Mouse (Mus musculus) embryonic facial prominence, embryonic 11.5 days (tissue): ENCODE data around the gene Slc25a31. TPM values are rescaled to one million over a fixed set of nuclear protein-coding genes. Genes with fewer than 3 reads are reported as not detected.

Experiments
- ATAC-seq: fragments of 200-750 bp; cut with Nextera tagmentation; replicated peaks from 2 replicates; pipeline ENCODE4 v1.8.0; 2017; ENCODE audit warnings: low read depth; ENCODE audit not compliant: insufficient number of reproducible peaks, low FRiP score, low TSS enrichment
- DNase-seq: peaks from one replicate; pipeline ENCODE4 v3.0.0-alpha.2; 2015; ENCODE audit warnings: low spot score
- H3K27ac ChIP-seq: fragments of 300-500 bp; sonication (generic); replicated peaks from 2 replicates; pipeline ENCODE4 v1.5.1; 2014; ENCODE audit warnings: mild to moderate bottlenecking, low read depth, low read length, control low read depth
- H3K27me3 ChIP-seq: fragments of 300-500 bp; sonication (generic); 2 replicates; pipeline ENCODE4 v1.6.1; 2014; ENCODE audit warnings: mild to moderate bottlenecking, low read length, moderate library complexity, mixed read lengths; ENCODE audit not compliant: control insufficient read depth, insufficient read depth
- H3K36me3 ChIP-seq: fragments of 300-500 bp; sonication (generic); replicated peaks from 2 replicates; pipeline ENCODE4 v1.6.1; 2014; ENCODE audit warnings: low read depth, mild to moderate bottlenecking, low read length, moderate library complexity, mixed read lengths; ENCODE audit not compliant: control insufficient read depth, insufficient read depth
- H3K4me1 ChIP-seq: fragments of 300-500 bp; sonication (generic); 2 replicates; pipeline ENCODE4 v1.6.1; 2014; ENCODE audit warnings: low read length, mixed read lengths; ENCODE audit not compliant: control insufficient read depth, insufficient read depth
- H3K4me2 ChIP-seq: fragments of 300-500 bp; sonication (generic); 2 replicates; pipeline ENCODE4 v1.6.1; 2014; ENCODE audit warnings: low read depth, mild to moderate bottlenecking, control low read depth, low read length, moderate library complexity
- H3K4me3 ChIP-seq: fragments of 300-500 bp; sonication (generic); 2 replicates; pipeline ENCODE4 v1.5.1; 2014; ENCODE audit warnings: low read depth, low read length, control low read depth
- H3K9ac ChIP-seq: fragments of 300-500 bp; sonication (generic); replicated peaks from 2 replicates; pipeline ENCODE4 v1.6.1; 2014; ENCODE audit warnings: mild to moderate bottlenecking, control low read depth, low read length
- H3K9me3 ChIP-seq: fragments of 300-500 bp; sonication (generic); replicated peaks from 2 replicates; pipeline ENCODE4 v1.6.1; 2016; ENCODE audit warnings: mild to moderate bottlenecking, low read length, inconsistent platforms, mixed read lengths; ENCODE audit not compliant: control insufficient read depth
- WGBS: fragments of 180-500 bp; shearing (Covaris S2); extraction: QIAGEN DNeasy Blood & Tissue Kit; methylation state at CpG from one replicate; pipeline ENCODE4 v1.1.7; 2014; 5-methylcytosine and 5-hydroxymethylcytosine counted together
- polyA plus RNA-seq: library from polyadenylated mRNA; unstranded; fragments of >200 nt; fragmentation: Nextera tagmentation; extraction: Ambion mirVana; gene quantifications from 2 replicates; pipeline ENCODE4 v1.2.1, GENCODE M21; 2014

Slc25a31 gene
- polyA plus RNA-seq, 1 experiment from 2014 or later: 0.22 TPM

DNA sequence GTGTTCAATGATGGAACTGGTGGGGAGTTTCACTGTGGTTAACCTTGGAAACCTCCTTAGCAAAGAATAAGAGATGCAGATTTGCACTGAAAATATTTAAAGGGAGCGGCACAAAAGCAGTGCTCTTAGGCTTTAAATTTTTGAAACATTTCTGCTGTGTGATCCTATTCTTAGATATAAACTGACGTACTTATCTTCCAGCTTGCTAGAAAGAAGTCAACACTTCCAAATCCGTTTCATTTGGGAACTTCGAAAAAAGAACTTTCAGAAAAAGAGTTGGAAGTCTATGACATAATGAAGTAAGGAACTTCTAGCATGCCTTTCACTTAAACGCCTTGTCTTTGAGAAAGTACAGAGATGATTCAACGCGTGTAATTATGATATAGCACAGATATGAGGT is 14.7 kb upstream of the Slc25a31 start:
- WGBS: 88% methylated on average over 7 of the region's 7 CpGs
- no peak overlapping the region for H3K4me2 ChIP-seq
- no peaks in the 10 kb centered on the region for H3K9me3 ChIP-seq
- no peaks in the 10 kb centered on the region for H3K4me1 ChIP-seq
- no peak overlapping the region for H3K9ac ChIP-seq
- DNase-seq: no peak
- no peak overlapping the region for H3K4me3 ChIP-seq
- no peaks in the 10 kb centered on the region for H3K27me3 ChIP-seq
- H3K27ac ChIP-seq: no peak overlapping the region
- no peaks in the 10 kb centered on the region for H3K36me3 ChIP-seq
- ATAC-seq: no peak

DNA sequence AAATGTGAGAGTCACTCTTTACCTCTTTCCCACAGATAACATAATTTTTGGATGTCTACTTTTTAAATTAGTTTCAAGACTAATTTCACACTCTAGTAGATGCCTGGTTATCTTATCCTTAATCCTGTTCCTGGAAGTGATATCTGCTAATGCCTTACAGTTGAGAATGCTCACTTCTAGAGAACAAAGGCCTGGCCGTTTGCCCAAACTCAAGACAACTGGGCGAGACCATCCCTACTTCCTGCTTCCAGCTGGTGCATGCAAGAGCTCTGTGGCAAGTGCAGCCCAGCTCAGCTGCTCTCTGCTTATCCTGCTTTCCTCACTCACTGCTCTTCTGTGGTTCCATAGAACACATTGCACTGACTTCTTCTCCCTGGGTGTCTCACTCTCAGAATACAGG is 14.2 kb upstream of the Slc25a31 start:
- H3K4me1 ChIP-seq: no peaks in the 10 kb centered on the region
- DNase-seq: no peak
- no peak overlapping the region for H3K9ac ChIP-seq
- H3K36me3 ChIP-seq: no peaks in the 10 kb centered on the region
- H3K27me3 ChIP-seq: no peaks in the 10 kb centered on the region
- ATAC-seq: no peak
- WGBS: 66% methylated on average over 2 of the region's 2 CpGs
- no peaks in the 10 kb centered on the region for H3K9me3 ChIP-seq
- H3K4me3 ChIP-seq: no peak overlapping the region
- H3K4me2 ChIP-seq: no peak overlapping the region
- no peak overlapping the region for H3K27ac ChIP-seq

DNA sequence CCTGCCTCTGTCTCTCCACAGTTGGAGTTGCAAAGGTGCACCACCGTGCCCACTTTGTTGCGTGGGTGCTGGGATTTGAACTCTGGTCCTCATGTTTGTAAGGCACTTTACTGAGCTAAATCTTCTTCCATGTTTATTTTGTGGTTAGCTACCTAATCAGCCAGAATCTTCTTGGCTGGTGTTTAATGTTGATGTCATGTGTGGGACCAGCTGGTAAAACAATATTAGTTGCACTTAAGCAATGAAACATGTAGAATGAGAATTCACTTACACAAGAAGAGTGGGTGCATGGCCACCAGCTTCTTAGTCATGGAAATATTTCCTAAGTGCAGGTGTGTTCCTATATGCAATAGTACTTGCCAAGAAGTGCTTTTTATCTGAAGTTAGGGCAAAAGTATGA is 13.5 kb upstream of the Slc25a31 start:
- H3K36me3 ChIP-seq: no peaks in the 10 kb centered on the region
- no peak overlapping the region for H3K9ac ChIP-seq
- H3K4me3 ChIP-seq: no peak overlapping the region
- no peaks in the 10 kb centered on the region for H3K9me3 ChIP-seq
- 98% methylated on average over 2 of the region's 2 CpGs for WGBS
- DNase-seq (no peak), ATAC-seq (no peak)
- H3K4me2 ChIP-seq: no peak overlapping the region
- no peaks in the 10 kb centered on the region for H3K27me3 ChIP-seq
- no peaks in the 10 kb centered on the region for H3K4me1 ChIP-seq
- no peak overlapping the region for H3K27ac ChIP-seq

DNA sequence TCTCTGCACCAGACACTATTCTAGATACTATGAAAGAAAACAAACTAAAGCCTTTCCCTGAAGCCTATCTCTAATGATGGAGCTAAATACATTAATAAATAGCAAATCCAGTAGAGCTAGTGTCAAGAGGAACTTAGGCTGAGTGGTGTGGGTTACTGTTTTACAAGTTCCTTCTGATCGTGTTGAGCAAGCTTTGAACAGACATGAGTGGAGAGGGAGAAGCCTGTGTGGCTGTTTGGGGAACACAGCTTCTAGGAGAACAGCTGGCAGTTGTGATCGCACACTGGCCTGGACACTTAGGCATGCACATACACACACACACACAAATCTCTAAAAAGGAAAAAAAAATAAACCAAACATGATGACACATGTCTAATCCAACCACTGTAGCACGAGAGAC is 9.8 kb upstream of the Slc25a31 start:
- WGBS: 88% methylated on average over 3 of the region's 3 CpGs
- Histone ChIP-seq H3K9me3 (no peaks in the 10 kb centered on the region), H3K4me1 (no peaks in the 10 kb centered on the region), H3K27ac (no peak overlapping the region), H3K36me3 (no peaks in the 10 kb centered on the region), H3K4me3 (no peak overlapping the region), H3K9ac (no peak overlapping the region), H3K4me2 (no peak overlapping the region), H3K27me3 (no peaks in the 10 kb centered on the region)
- DNase-seq: no peak
- no peak for ATAC-seq

DNA sequence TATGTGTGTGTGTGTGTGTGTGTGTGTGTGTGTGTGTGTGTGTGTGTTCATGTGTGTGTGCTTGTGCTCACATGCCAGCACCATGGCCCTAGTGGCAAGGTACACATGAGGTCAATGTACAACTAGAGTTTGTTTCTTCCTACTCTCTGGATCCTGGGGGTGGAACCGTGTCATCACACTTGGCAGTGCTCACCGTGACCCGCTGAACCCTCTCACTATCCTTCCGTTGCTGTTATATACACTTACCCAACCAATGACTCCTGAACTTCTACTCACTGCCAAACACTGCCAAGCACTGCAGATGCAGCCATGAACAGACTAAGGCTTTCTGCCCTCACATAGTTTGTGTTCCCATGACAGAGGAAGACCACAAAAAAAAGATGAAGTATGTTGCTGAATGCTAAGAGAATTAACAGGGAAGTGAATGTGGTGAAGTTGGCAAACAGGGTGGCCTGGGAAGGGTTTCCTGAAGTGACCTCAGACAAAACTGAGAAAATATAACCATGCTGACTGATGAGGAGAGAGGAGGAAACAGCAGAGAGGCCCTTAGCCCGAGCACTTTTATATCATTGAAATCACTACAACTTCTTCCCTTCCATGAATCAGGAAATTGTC is 3.7 kb upstream of the Slc25a31 start:
- Histone ChIP-seq H3K27ac (no peak overlapping the region), H3K4me3 (no peak overlapping the region), H3K36me3 (no peaks in the 10 kb centered on the region), H3K9me3 (no peaks in the 10 kb centered on the region), H3K9ac (no peak overlapping the region), H3K27me3 (no peaks in the 10 kb centered on the region), H3K4me2 (no peak overlapping the region), H3K4me1 (no peaks in the 10 kb centered on the region)
- WGBS: 88% methylated on average over 5 of the region's 5 CpGs
- no peak for DNase-seq
- no peak for ATAC-seq

DNA sequence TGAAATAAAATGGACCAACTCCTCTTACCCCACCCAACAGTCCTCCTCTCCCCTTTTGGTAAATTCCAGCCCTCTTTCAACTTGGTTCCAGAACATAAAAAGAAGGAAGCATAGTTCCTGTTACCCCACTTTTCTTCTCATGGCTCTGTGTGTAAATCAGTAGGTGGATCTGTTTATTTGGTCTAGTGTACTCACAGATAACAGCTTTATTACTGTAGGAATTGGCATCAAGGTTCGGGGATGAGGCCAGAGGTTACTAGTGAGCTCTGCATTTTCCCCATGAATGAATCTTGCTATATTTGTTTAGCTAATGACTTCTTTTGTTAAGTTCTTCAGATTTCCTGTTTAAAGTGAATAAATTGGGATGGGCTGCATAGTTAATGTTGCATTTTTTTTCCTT is 7.4 kb downstream of the Slc25a31 start:
- WGBS: 61% methylated on average over 1 of the region's 1 CpGs
- Histone ChIP-seq H3K4me3 (no peak overlapping the region), H3K9ac (no peak overlapping the region), H3K4me2 (no peak overlapping the region), H3K4me1 (no peaks in the 10 kb centered on the region), H3K36me3 (no peaks in the 10 kb centered on the region), H3K27me3 (no peaks in the 10 kb centered on the region), H3K9me3 (no peaks in the 10 kb centered on the region), H3K27ac (no peak overlapping the region)
- ATAC-seq (no peak), DNase-seq (no peak)

DNA sequence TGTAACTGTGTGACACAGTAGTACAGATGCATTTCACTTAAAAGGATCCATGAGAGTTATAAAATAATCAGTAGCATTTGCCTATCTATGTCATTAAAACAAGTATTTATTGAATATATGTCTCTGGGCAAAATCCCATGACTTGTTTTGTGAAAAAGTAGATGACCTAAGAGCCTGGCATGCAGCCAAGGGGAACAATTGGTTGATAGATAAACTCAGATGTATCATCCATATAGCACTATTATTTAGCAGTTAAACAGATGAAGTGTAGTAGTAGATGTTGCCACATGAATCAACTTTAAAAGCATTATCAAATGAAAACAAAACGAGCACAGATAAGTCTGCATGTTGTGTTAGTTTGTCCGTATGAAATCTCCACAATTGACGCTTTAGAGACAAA is 10.4 kb downstream of the Slc25a31 start:
- Histone ChIP-seq H3K27me3 (no peaks in the 10 kb centered on the region), H3K27ac (no peak overlapping the region), H3K4me3 (no peak overlapping the region), H3K9ac (no peak overlapping the region), H3K36me3 (no peaks in the 10 kb centered on the region), H3K9me3 (no peaks in the 10 kb centered on the region), H3K4me2 (no peak overlapping the region), H3K4me1 (no peaks in the 10 kb centered on the region)
- DNase-seq (no peak), ATAC-seq (no peak)
- 83% methylated on average over 3 of the region's 3 CpGs for WGBS

DNA sequence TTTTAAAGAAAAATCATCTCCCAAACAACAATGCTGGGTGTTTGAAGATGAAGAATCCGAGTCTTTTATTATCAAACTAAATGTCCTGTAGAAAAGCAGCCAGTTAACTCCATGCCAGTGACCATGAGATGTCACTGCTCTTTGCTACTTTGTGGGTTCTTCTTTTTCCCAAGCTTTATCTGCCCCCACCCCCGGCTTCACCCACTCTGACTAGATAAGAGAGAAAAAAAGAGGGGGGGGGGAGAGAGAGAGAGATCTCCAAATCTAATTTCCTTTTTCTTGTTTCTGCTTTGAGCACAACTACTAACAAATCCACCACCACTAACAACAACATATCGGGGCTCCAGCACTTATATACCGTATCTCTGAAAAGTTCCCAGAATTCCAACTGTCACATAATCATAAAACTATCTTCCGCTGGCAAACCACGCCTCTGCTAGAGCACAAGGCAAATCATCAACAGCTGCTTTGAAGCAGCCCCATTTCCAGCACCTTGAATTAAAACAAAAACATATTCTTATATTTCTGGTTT is 29.8 kb downstream of the Slc25a31 start:
- DNase-seq: no peak
- Histone ChIP-seq H3K27me3 (no peaks in the 10 kb centered on the region), H3K9ac (no peak overlapping the region), H3K4me2 (no peak overlapping the region), H3K9me3 (no peaks in the 10 kb centered on the region), H3K36me3 (no peaks in the 10 kb centered on the region), H3K27ac (no peak overlapping the region), H3K4me3 (no peak overlapping the region), H3K4me1 (no peaks in the 10 kb centered on the region)
- WGBS: 83% methylated on average over 6 of the region's 6 CpGs
- ATAC-seq: no peak
